Mouse (Mus musculus) frontal cortex, postnatal 14 days (tissue): ENCODE results near the gene Ctsa.

ENCODE experiments used
- DNase-seq, 2 experiments: peaks; one replicate each; pipeline ENCODE4 v3.0.0; 2022; ENCODE audit warnings: low spot score in 2 of 2

The Ctsa gene

GRCm38 (mm10) chr2:164804533-164805331 is 27.9 kb upstream of the Ctsa start, which contains the start of the genes Acot8 and Zswim3:
Acot8 (minus strand) TSS chr2:164804882.
Zswim3 (plus strand) TSS chr2:164805098.
- peak; percentile 98 to 99 for DNase-seq

GRCm38 (mm10) chr2:164805332-164805718 is 27.3 kb upstream of the Ctsa start:
- no peak for DNase-seq

DNA sequence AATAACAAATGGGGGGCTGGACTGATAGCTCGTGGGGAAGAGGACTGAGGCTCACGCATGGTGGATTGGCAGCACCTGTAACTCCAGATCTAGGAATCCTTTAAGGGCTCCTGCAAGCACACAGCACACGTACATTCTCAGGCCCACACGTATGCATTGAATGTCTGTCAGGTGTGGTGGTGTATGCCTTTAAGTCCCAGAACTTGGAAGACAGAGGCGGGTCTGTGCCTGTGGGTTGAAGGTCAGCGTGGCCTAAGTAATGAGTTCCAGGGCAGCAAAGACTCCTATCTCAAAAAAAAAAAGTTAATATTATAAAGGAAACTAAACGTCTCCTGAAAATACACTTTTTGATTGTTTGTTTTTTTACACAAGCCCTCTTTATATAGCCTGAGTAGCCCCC is 26.1 kb upstream of the Ctsa start:
- no peak for DNase-seq

GRCm38 (mm10) chr2:164813557-164813956 is 19.1 kb upstream of the Ctsa start:
- no peak for DNase-seq

DNA sequence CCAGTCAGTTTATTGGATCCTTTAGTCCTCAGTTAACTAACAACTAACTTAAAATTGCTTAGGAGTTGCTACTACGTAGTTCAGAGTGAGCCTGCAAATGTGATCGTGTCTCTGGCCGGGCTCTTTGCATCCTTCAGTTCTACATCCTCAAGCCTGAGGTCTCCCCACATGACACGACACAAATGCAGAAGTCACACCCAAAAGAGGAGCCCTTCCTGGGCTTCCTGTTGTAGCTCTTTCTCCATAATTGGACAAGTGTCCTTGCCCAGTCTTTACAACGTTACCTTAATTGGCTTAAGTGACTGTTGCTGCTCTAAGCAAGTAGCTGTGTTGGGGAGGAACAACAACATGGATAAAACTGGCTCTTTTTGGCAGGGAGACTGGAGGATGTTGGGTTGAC is 17.3 kb upstream of the Ctsa start:
- no peak for DNase-seq

- DNase-seq, result no peak
These were observed 16.9 kb upstream of the Ctsa start for GRCm38 (mm10) chr2:164815821-164816220.

- DNase-seq, result no peak
These were observed 15.5 kb upstream of the Ctsa start for GRCm38 (mm10) chr2:164817206-164817605.

DNA sequence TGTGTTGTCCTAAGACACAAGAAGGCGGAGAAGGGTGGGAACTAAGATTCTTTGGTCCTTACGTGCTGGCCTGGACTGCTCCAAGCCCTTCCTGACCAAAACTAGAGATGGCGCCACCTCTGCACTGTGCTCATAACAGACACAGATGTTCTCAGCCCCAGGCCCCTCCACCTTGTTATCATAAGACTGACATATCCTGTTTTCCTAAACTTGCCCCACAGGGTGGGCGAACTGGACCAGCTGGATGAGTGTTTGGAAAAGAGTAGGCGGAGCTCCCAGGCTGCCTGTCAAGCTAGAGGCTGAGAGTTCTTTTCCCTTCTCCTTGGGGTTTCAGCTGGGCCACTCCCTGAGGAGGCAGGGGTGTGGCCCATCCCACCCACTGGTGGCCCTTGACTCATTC is 15.0 kb upstream of the Ctsa start:
- DNase-seq, result no peak

DNA sequence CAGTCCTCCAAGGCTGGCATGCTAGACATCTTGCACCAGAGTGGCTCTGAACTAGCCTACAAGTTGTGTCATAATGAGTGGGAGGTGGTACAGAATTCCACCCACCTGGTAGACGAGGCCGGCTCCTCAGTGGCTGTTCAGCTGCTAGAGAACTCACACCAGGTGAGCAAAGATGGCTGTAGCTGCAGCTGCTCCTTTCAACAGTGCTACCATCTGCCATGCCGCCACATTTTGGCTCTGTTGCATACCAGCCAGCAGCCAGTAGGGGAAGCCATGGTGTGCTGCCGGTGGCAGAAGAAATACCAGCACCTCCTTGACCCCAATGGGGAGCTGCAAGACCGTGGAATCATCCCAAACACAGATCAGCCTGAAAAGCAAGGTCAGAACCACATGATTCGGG is 11.6 kb upstream of the Ctsa start:
- no peak for DNase-seq

- DNase-seq, result peak; percentile 99 to 100
These were observed 10.0 kb upstream of the Ctsa start, which contains the start of gene Zswim1 for GRCm38 (mm10) chr2:164822636-164823165. Zswim1 (plus strand) TSS chr2:164822686.

GRCm38 (mm10) chr2:164823181-164823585 is 9.5 kb upstream of the Ctsa start:
- DNase-seq, result no peak

- no peak for DNase-seq
These were observed 8.7 kb upstream of the Ctsa start for GRCm38 (mm10) chr2:164823969-164824368.

DNA sequence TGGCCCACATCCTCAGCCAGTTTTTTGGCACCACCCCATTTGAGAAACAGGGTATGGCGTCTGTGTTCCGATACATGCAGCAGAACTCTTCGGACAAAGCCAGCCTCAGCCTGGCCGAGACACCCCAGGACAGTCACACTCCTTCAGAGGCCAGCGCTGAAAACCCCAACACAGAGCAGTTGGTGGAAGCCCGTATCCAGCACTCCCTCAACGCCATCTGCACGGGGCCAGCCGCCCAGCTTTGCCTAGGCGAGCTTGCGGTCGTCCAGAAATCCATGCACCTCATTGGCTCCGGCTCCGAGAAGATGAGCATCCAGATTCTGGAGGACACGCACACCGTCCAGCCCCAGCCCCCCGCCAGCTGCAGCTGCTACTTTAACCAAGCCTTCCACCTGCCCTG is 7.2 kb upstream of the Ctsa start:
- DNase-seq, result no peak

GRCm38 (mm10) chr2:164827146-164827850 is 5.4 kb upstream of the Ctsa start:
- DNase-seq, result no peak

DNA sequence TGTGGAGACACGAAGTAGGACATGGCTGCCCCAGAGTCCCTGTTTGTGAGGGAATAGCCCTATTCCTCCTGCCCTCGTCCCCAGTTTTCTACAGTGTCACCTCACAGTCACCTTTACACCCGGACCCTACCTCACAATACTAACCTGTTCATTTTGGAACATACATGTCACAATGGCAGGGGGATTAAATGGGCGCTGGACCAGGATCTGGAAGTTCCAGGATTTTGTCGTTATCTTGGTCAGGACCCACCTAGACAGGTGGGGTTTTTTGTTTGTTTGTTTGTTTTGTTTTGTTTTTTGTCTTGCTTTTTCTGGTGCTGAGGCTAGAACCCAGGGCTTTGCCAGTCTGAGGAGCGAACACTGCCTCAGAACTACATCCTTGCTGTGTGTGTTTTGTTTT is 4.2 kb upstream of the Ctsa start, which contains the start of gene Spata25:
Gene Spata25 (minus strand): TSS at position 101 of the 400 bp plus-strand sequence.
- DNase-seq, result no peak

DNA sequence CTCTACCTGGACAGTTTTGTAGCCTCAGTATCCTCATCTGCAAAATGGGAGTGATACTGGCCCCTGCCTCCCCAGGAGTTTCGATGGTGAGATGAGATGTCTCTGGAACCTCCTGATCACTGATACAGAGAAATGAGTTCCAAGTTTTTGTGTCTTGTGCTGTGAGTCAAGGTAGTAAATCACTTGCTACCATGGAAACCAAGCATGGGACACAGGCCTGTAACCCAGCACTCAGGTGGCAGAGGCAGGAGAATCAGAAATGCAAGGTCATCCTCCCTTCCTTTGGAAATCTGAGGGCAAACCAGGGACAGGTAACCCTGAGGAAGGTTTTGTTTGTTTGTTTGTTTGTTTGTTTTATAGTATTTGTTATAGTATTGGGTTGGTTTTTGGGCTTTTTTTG is 3.6 kb upstream of the Ctsa start:
- no peak for DNase-seq

- DNase-seq, result no peak
These were observed 1.6 kb upstream of the Ctsa start for GRCm38 (mm10) chr2:164831029-164831428.

DNA sequence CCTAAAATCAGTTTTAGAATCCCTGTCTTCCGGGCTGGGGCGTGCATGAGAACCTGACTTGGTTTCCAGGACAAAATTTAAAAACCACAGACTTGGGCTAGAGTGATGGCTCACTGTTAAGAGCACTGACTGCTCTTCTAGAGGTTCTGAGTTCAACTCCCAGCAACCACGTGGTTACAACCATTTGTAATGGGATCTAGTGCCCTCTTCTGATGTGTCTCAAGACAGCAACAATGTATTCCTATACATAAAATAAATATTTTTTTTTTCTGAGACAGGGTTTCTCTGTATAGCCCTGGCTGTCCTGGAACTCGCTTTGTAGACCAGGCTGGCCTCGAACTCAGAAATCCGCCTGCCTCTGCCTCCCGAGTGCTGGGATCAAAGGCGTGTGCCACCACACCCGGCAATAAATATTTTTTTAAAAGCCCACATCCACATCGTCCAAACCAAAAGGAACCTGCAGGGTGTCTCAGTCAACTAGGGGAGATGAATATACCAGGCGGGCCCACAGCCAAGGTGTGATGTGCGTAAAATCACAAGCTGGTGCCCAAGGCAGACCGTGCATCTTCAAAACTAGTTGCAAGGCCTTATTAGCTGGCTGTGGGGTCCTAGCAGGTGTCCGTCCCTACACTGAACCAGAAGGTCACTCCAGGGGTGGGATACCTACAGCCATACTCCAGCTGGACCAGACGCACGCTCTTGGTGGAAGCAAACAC is 483 bp upstream of the Ctsa start:
- DNase-seq, result no peak

DNA sequence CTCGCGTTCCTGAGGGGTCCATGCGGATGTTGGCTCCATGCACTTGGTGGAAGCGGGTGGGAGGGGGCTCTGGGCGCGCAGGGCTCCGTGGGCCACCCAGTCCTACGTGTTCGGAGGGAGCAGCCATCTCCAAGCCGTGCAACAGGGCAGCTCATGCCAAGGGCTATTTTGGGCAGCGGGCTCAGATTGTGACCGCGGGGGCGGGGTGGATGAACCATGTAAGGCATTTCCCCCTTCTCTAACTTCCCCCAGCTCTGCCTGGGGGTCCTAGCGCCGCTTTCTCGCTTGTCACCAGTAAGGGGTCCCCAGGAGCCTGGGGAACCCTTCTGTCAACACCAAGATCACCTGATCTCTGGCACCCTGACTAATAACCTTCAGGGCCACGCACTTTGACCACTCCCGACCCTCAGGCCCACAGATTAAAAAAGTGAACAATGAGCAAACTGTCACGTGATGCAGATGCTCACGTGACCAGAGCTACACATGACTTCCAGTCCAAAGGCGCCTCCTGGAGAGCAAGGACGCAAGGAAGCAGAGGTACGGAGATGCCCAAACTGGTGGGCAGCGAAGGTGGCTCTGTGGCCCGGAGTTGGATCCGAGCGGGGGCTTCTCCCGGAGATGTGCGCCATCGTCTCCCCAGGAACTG is 764 bp downstream of the Ctsa start, which contains the start of gene Neurl2:
Gene Neurl2 (minus strand): TSS at position 143 of the 646 bp plus-strand sequence.
- peak; percentile 89 to 90 for DNase-seq

DNA sequence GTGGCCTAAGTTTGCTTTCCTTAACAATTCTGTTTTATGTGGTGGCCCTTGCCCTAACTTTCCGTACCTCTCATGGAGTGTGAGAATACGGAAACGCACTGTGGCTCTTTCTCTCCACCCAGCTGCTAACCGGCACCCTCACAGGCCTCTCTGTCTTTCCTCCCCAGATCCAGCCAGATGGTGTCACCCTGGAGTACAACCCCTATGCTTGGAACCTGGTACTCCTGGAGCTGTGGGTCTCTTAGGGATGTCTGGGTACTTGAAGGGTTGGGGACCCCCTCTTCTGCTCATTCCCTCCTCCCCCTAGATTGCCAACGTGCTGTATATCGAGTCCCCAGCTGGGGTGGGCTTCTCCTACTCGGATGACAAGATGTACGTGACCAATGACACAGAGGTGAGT is 1.9 kb downstream of the Ctsa start:
- peak in 1 of 2 experiments; percentile 33 for DNase-seq

- no peak for DNase-seq
These were observed 2.5 kb downstream of the Ctsa start for GRCm38 (mm10) chr2:164835164-164835563.
